Mouse (Mus musculus) heart, adult 11 months (tissue): ENCODE measurements around the gene Nck1.

Source experiments
- DNase-seq: peaks from one replicate; pipeline ENCODE4 v3.0.0; 2022

Gene Nck1

GRCm38 (mm10) chr9:100468151-100468550 is 77.8 kb downstream of the Nck1 start:
- DNase-seq: peak; percentile 92

GRCm38 (mm10) chr9:100467653-100468052 is 78.3 kb downstream of the Nck1 start:
- peak; percentile 99 for DNase-seq

- peak; percentile 96 for DNase-seq
These were observed 79.2 kb downstream of the Nck1 start for GRCm38 (mm10) chr9:100466743-100467142.

GRCm38 (mm10) chr9:100465988-100466387 is 79.9 kb downstream of the Nck1 start:
- DNase-seq: peak; percentile 87

GRCm38 (mm10) chr9:100465380-100465779 is 80.6 kb downstream of the Nck1 start:
- peak; percentile 71 for DNase-seq

- DNase-seq: peak; percentile 83
These were observed 82.2 kb downstream of the Nck1 start for GRCm38 (mm10) chr9:100463771-100464170.

- peak; percentile 96 for DNase-seq
These were observed 83.8 kb downstream of the Nck1 start for GRCm38 (mm10) chr9:100462098-100462497.

GRCm38 (mm10) chr9:100461671-100462070 is 84.3 kb downstream of the Nck1 start:
- peak; percentile 98 for DNase-seq

- DNase-seq: no peak
These were observed 85.7 kb downstream of the Nck1 start for GRCm38 (mm10) chr9:100460203-100460602.

- DNase-seq: peak; percentile 88
These were observed 87.8 kb downstream of the Nck1 start for GRCm38 (mm10) chr9:100457971-100458681.

- DNase-seq: no peak
These were observed 91.3 kb downstream of the Nck1 start for GRCm38 (mm10) chr9:100454664-100454993.

GRCm38 (mm10) chr9:100453944-100454663 is 91.8 kb downstream of the Nck1 start:
- DNase-seq: peak; percentile 97

- DNase-seq: peak; percentile 86
These were observed 93.5 kb downstream of the Nck1 start for GRCm38 (mm10) chr9:100452432-100452831.

- peak; percentile 96 for DNase-seq
These were observed 99.8 kb downstream of the Nck1 start for GRCm38 (mm10) chr9:100446059-100446686.
